Mouse (Mus musculus): ENCODE data around the gene Gm10188. TPM values are rescaled to one million over a fixed set of nuclear protein-coding genes. Genes with fewer than 3 reads are reported as not detected.

The Gm10188 gene
- polyA plus RNA-seq, 1 experiment, result not detected

- no peak for TF ChIP-seq FLI1 (IDR thresholded peaks at IDR 0.05; ENCODE audit: low read length)
- TF ChIP-seq GATA1 (IDR thresholded peaks at IDR 0.05; ENCODE audit: borderline replicate concordance, low read length), result no peak
- Histone ChIP-seq H3K4me1 (peaks cover 4% of the 10 kb centered on the region), H3K36me3 (replicated peaks; ENCODE audit: low read length) (no peaks in the 10 kb centered on the region), H3K27me3 (replicated peaks) (peaks cover 68% of the 10 kb centered on the region), H3K9me3 (no peaks in the 10 kb centered on the region), H3K4me3 (replicated peaks) (no peak overlapping the region)
These were observed 2.1 kb upstream of the Gm10188 start for GRCm38 (mm10) chr1:132231470-132232274.

- no peak for TF ChIP-seq FLI1 (IDR thresholded peaks at IDR 0.05; ENCODE audit: low read length)
- TF ChIP-seq GATA1 (IDR thresholded peaks at IDR 0.05; ENCODE audit: borderline replicate concordance, low read length), result no peak
- Histone ChIP-seq H3K27me3 (replicated peaks) (peaks cover 49% of the 10 kb centered on the region), H3K9me3 (no peaks in the 10 kb centered on the region), H3K4me1 (no peaks in the 10 kb centered on the region), H3K36me3 (replicated peaks; ENCODE audit: low read length) (no peaks in the 10 kb centered on the region), H3K4me3 (replicated peaks) (no peak overlapping the region)
These were observed 3.1 kb downstream of the Gm10188 start for GRCm38 (mm10) chr1:132226297-132227080.

GRCm38 (mm10) chr1:132222166-132222565 is 7.4 kb downstream of the Gm10188 start:
- Histone ChIP-seq H3K27me3 (replicated peaks) (peaks cover 44% of the 10 kb centered on the region), H3K4me1 (no peaks in the 10 kb centered on the region), H3K36me3 (replicated peaks; ENCODE audit: low read length) (no peaks in the 10 kb centered on the region), H3K9me3 (peaks cover 10% of the 10 kb centered on the region), H3K4me3 (replicated peaks) (no peak overlapping the region)
- no peak for TF ChIP-seq GATA1 (IDR thresholded peaks at IDR 0.05; ENCODE audit: borderline replicate concordance, low read length)
- TF ChIP-seq FLI1 (IDR thresholded peaks at IDR 0.05; ENCODE audit: low read length), result no peak

DNA sequence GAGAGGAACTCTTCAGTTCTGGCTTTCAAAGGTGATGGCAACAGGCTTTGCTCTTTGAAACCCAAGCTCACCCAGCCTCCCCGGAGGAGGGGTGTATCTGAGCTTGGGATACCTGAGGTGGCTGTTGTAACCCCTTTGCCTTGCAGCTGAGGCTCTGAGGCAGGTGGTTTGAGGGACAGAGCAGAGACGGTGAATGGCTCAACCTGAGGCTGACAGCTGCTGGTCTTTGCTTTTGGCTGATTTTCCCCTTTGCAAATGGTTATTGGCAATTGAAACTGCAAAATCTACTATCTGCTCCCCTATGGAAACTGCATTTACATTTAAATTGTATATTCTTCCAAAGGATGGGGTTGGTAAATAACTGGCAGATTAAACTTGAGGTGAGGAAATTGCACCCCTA is 7.9 kb downstream of the Gm10188 start:
- Histone ChIP-seq H3K4me3 (replicated peaks) (no peak overlapping the region), H3K4me1 (no peaks in the 10 kb centered on the region), H3K9me3 (peaks cover 10% of the 10 kb centered on the region), H3K27me3 (replicated peaks) (peaks cover 47% of the 10 kb centered on the region), H3K36me3 (replicated peaks; ENCODE audit: low read length) (no peaks in the 10 kb centered on the region)
- TF ChIP-seq GATA1 (IDR thresholded peaks at IDR 0.05; ENCODE audit: borderline replicate concordance, low read length) (no peak), FLI1 (IDR thresholded peaks at IDR 0.05; ENCODE audit: low read length) (no peak)

- peaks cover 69% of the 10 kb centered on the region for H3K27me3 ChIP-seq (replicated peaks)
- H3K4me1 ChIP-seq, result peaks cover 9% of the 10 kb centered on the region
- no peak for TF ChIP-seq GATA1 (IDR thresholded peaks at IDR 0.05; ENCODE audit: borderline replicate concordance, low read length)
- no peak for TF ChIP-seq FLI1 (IDR thresholded peaks at IDR 0.05; ENCODE audit: low read length)
- no peak overlapping the region for H3K4me3 ChIP-seq (replicated peaks)
- H3K36me3 ChIP-seq (replicated peaks; ENCODE audit: low read length), result no peaks in the 10 kb centered on the region
- peaks cover 10% of the 10 kb centered on the region for H3K9me3 ChIP-seq
These were observed 13.3 kb downstream of the Gm10188 start for GRCm38 (mm10) chr1:132216276-132216675.

DNA sequence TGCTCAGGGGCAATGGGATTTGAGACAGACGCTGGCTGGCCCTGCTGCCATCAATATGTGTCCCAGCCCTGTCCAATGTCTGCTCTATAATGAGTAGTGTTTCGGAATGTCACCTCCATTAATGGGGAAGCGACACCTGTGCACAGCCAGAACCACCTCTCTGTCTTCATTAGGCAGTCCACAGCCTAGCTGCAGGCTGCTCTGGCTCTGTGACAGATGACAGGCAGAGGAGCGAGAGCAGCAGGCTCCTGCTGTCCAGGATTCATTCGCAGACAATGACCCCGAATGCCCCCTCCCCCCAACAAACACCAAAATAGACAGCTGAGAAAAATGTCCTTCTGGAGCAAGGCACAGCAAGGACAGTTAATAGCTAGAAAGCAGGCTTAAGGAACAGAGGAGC is 16.5 kb downstream of the Gm10188 start:
- Histone ChIP-seq H3K4me1 (peaks cover 9% of the 10 kb centered on the region), H3K9me3 (no peaks in the 10 kb centered on the region; the same call in 1 of the 2 replicates), H3K27me3 (replicated peaks) (peaks cover 83% of the 10 kb centered on the region), H3K36me3 (replicated peaks; ENCODE audit: low read length) (no peaks in the 10 kb centered on the region), H3K4me3 (replicated peaks) (no peak overlapping the region)
- TF ChIP-seq FLI1 (IDR thresholded peaks at IDR 0.05; ENCODE audit: low read length), result no peak
- no peak for TF ChIP-seq GATA1 (IDR thresholded peaks at IDR 0.05; ENCODE audit: borderline replicate concordance, low read length)

- peak overlapping the region; percentile 48 for H3K4me3 ChIP-seq (replicated peaks)
- peaks cover 9% of the 10 kb centered on the region for H3K4me1 ChIP-seq
- no peak for TF ChIP-seq FLI1 (IDR thresholded peaks at IDR 0.05; ENCODE audit: low read length)
- no peak for TF ChIP-seq GATA1 (IDR thresholded peaks at IDR 0.05; ENCODE audit: borderline replicate concordance, low read length)
- H3K27me3 ChIP-seq (replicated peaks), result peaks cover 88% of the 10 kb centered on the region
- H3K36me3 ChIP-seq (replicated peaks; ENCODE audit: low read length), result no peaks in the 10 kb centered on the region
- no peaks in the 10 kb centered on the region for H3K9me3 ChIP-seq
These were observed 17.3 kb downstream of the Gm10188 start for GRCm38 (mm10) chr1:132212218-132212617.

DNA sequence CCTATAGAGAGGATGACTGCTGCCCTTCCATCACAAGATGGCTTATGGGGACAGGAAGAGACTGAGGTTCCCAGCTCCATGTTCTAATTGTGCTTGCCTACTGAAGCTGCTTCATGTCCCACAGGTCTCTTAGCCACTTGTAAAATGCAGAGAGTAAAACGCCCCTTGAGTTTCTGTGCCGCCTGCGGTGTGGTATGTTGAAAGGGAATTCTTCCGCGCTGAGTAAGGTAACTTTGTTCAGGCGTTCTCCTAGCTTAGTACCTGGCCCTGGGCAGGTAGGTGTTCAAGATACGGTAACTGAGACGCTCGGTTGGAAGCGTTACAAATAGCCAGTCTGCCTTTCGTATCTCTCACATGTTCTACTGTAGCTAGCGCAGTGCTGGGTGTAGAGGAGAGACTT is 17.9 kb downstream of the Gm10188 start:
- Histone ChIP-seq H3K36me3 (replicated peaks; ENCODE audit: low read length) (no peaks in the 10 kb centered on the region), H3K9me3 (no peaks in the 10 kb centered on the region), H3K4me1 (peaks cover 9% of the 10 kb centered on the region), H3K27me3 (replicated peaks) (peaks cover 88% of the 10 kb centered on the region), H3K4me3 (replicated peaks) (no peak overlapping the region)
- TF ChIP-seq GATA1 (IDR thresholded peaks at IDR 0.05; ENCODE audit: borderline replicate concordance, low read length) (no peak), FLI1 (IDR thresholded peaks at IDR 0.05; ENCODE audit: low read length) (no peak)

GRCm38 (mm10) chr1:132210922-132211321 is 18.6 kb downstream of the Gm10188 start:
- Histone ChIP-seq H3K36me3 (replicated peaks; ENCODE audit: low read length) (no peaks in the 10 kb centered on the region), H3K9me3 (no peaks in the 10 kb centered on the region), H3K27me3 (replicated peaks) (peaks cover 87% of the 10 kb centered on the region), H3K4me1 (peaks cover 15% of the 10 kb centered on the region), H3K4me3 (replicated peaks) (no peak overlapping the region)
- no peak for TF ChIP-seq FLI1 (IDR thresholded peaks at IDR 0.05; ENCODE audit: low read length)
- no peak for TF ChIP-seq GATA1 (IDR thresholded peaks at IDR 0.05; ENCODE audit: borderline replicate concordance, low read length)

DNA sequence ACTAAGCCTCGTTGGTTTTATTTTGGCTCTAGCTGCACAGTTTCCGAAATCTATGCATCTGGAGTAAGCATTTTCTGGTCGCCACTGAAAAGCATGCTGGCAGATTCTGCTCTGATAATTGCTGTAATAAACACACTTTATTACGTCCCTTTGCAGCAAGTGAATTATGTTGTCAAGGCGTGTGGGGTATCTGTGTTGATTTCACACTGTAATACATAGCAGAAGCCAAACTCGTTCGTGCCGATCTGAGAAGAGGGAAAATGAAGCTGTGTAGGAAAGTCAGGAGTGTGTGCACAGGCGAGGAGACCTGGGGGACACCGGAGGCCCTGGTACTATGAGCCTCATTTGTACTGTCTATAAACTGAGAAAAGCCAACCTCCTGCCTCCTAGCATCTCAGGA is 20.2 kb downstream of the Gm10188 start:
- H3K27me3 ChIP-seq (replicated peaks), result peaks cover 92% of the 10 kb centered on the region
- TF ChIP-seq GATA1 (IDR thresholded peaks at IDR 0.05; ENCODE audit: borderline replicate concordance, low read length) (no peak), FLI1 (IDR thresholded peaks at IDR 0.05; ENCODE audit: low read length) (no peak)
- no peaks in the 10 kb centered on the region for H3K36me3 ChIP-seq (replicated peaks; ENCODE audit: low read length)
- peaks cover 18% of the 10 kb centered on the region for H3K4me1 ChIP-seq
- no peaks in the 10 kb centered on the region for H3K9me3 ChIP-seq
- no peak overlapping the region for H3K4me3 ChIP-seq (replicated peaks)

All from megakaryocyte, embryonic 14.5 days (primary cell).